Mouse (Mus musculus) E14TG2a.4 (cell line): Measurements from ENCODE around the gene Dmrtb1.

Experiments used
- CTCF ChIP-seq: conservative IDR thresholded peaks from 2 replicates; pipeline ENCODE4 v1.5.1; 2014; ENCODE audit warnings: low read length
- NANOG ChIP-seq: IDR thresholded peaks from 2 replicates; pipeline ENCODE4 v1.6.1; 2014; ENCODE audit warnings: borderline replicate concordance, low read length, mixed read lengths
- POU5F1 ChIP-seq: IDR thresholded peaks from 2 replicates; pipeline ENCODE4 v1.6.1; 2014; ENCODE audit warnings: low read length, borderline replicate concordance

- TF ChIP-seq CTCF (no peak), POU5F1 (no peak), NANOG (no peak)
Measured at GRCm38 (mm10) chr4:107730391-107731087, 46.5 kb upstream of the Dmrtb1 start.
